ENCODE assay signal across 11 mouse cellular contexts in the genomic region with DNA sequence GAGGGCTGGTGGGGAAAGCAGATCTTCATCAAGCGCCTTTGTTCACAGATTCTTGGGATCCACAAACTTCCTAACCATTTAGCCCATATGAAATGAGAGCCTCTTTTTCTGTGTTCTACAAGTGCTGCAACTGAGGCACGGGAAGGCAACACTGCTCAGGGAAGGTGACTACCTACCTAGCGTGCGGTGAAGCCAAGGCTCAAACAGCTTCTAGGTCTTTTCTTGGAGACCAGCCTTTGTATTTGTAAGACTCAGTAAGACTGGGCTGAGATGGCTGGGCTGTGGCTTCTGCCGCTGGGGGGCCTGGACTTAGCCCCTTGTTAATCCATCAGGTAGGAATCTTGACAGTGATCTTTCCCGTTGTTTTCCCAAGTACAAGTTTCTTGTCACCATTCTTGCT. TPM values are rescaled to one million over a fixed set of nuclear protein-coding genes. Genes with fewer than 3 reads are reported as not detected.
DNase-seq lines count a peak whose midpoint lies in the region; ATAC-seq and TF ChIP-seq lines count a peak whose summit lies in the region.
"Had no signal": no experiment of that assay in that cellular context is flagged by ENCODE, and none has a peak within 500 bp of the region (broad histone marks: within the 10 kb centered on the region; RNA-seq: fewer than 3 reads in every experiment).

No protein-coding gene starts in this region.

- H3K4me3 ChIP-seq in forebrain, embryonic 10.5 days: no peak overlapping the region
- no peak overlapping the region for H3K4me3 ChIP-seq in forebrain, embryonic 12.5 days (replicated peaks)
- H3K4me3 ChIP-seq in kidney, postnatal 0 days (replicated peaks; ENCODE audit: low read depth, low read length): peak overlapping the region; percentile 44; the same call in 1 of the 2 replicates
- peak overlapping the region; percentile 55 for H3K4me3 ChIP-seq in hindbrain, embryonic 15.5 days
- H3K4me3 ChIP-seq in neural tube, embryonic 15.5 days (replicated peaks): peak overlapping the region; percentile 58

- no peaks in the 10 kb centered on the region for H3K36me3 ChIP-seq in forebrain, embryonic 10.5 days (replicated peaks)
- H3K36me3 ChIP-seq in forebrain, embryonic 12.5 days (replicated peaks): no peaks in the 10 kb centered on the region
- H3K36me3 ChIP-seq in kidney, postnatal 0 days (ENCODE audit: insufficient read depth, low read length): no peaks in the 10 kb centered on the region
- no peaks in the 10 kb centered on the region for H3K36me3 ChIP-seq in hindbrain, embryonic 15.5 days
- no peaks in the 10 kb centered on the region for H3K36me3 ChIP-seq in neural tube, embryonic 15.5 days

- no peak for TF ChIP-seq CTCF in kidney, postnatal 0 days (IDR thresholded peaks at IDR 0.05; ENCODE audit: low read depth)

- no peak overlapping the region for H3K9ac ChIP-seq in forebrain, embryonic 12.5 days
- H3K9ac ChIP-seq in kidney, postnatal 0 days (ENCODE audit: low read depth, low read length): no peak overlapping the region
- H3K9ac ChIP-seq in hindbrain, embryonic 15.5 days: no peak overlapping the region
- H3K9ac ChIP-seq in neural tube, embryonic 15.5 days (replicated peaks): peak overlapping the region; percentile 74; the same call in 1 of the 2 replicates

- H3K9me3 ChIP-seq in forebrain, embryonic 10.5 days: no peaks in the 10 kb centered on the region
- no peaks in the 10 kb centered on the region for H3K9me3 ChIP-seq in forebrain, embryonic 12.5 days
- no peaks in the 10 kb centered on the region for H3K9me3 ChIP-seq in kidney, postnatal 0 days (replicated peaks; ENCODE audit: low read length)
- H3K9me3 ChIP-seq in hindbrain, embryonic 15.5 days: no peaks in the 10 kb centered on the region
- no peaks in the 10 kb centered on the region for H3K9me3 ChIP-seq in neural tube, embryonic 15.5 days (replicated peaks)

- DNase-seq in forebrain, embryonic 10.5 days (ENCODE audit: extremely low spot score, low spot score): peak; percentile 13
- no peak for DNase-seq in kidney, postnatal 0 days (ENCODE audit: low spot score)
- DNase-seq in kidney, postnatal 4 days: no peak
- DNase-seq in cerebellum, postnatal 25 days: no peak
- DNase-seq in ovary, postnatal 14 days (ENCODE audit: low spot score): no peak
- DNase-seq: cerebellum, adult 11 months; gastrocnemius, postnatal 36 days; lung, adult 2 months had no signal

- H3K27me3 ChIP-seq in forebrain, embryonic 10.5 days (ENCODE audit: poor library complexity, severe bottlenecking): peaks cover 37% of the 10 kb centered on the region
- peaks cover 17% of the 10 kb centered on the region; the same call in 1 of the 2 replicates for H3K27me3 ChIP-seq in forebrain, embryonic 12.5 days
- H3K27me3 ChIP-seq in kidney, postnatal 0 days (ENCODE audit: insufficient read depth, low read length): no peaks in the 10 kb centered on the region
- no peaks in the 10 kb centered on the region for H3K27me3 ChIP-seq in hindbrain, embryonic 15.5 days
- no peaks in the 10 kb centered on the region for H3K27me3 ChIP-seq in neural tube, embryonic 15.5 days (replicated peaks)

- H3K4me1 ChIP-seq in forebrain, embryonic 10.5 days: peaks cover 23% of the 10 kb centered on the region
- H3K4me1 ChIP-seq in forebrain, embryonic 12.5 days: peaks cover 12% of the 10 kb centered on the region
- H3K4me1 ChIP-seq in kidney, postnatal 0 days (replicated peaks; ENCODE audit: insufficient read depth, low read length): 0 out of 2 replicates have a peak, but pooled peaks cover 6% of the 10 kb centered on the region
- H3K4me1 ChIP-seq in hindbrain, embryonic 15.5 days (replicated peaks): peaks cover 14% of the 10 kb centered on the region
- H3K4me1 ChIP-seq in neural tube, embryonic 15.5 days: peaks cover 22% of the 10 kb centered on the region

- no peak overlapping the region for H3K4me2 ChIP-seq in forebrain, embryonic 12.5 days
- H3K4me2 ChIP-seq in kidney, postnatal 0 days (ENCODE audit: low read length): peak overlapping the region; percentile 77; the same call in 1 of the 2 replicates
- H3K4me2 ChIP-seq in hindbrain, embryonic 15.5 days: peak overlapping the region; percentile 82
- peak overlapping the region; percentile 83 for H3K4me2 ChIP-seq in neural tube, embryonic 15.5 days

- WGBS in forebrain, embryonic 10.5 days: 84% methylated on average over 6 of the region's 6 CpGs
- WGBS in forebrain, embryonic 12.5 days: 90% methylated on average over 6 of the region's 6 CpGs
- 87% methylated on average over 6 of the region's 6 CpGs for WGBS in kidney, postnatal 0 days
- 91% methylated on average over 6 of the region's 6 CpGs for WGBS in hindbrain, embryonic 15.5 days
- 94% methylated on average over 6 of the region's 6 CpGs for WGBS in neural tube, embryonic 15.5 days

- no peak for ATAC-seq in forebrain, embryonic 12.5 days (ENCODE audit: low FRiP score)
- no peak for ATAC-seq in kidney, postnatal 0 days (replicated peaks; ENCODE audit: low FRiP score, low read depth)
- ATAC-seq in hindbrain, embryonic 15.5 days (ENCODE audit: low FRiP score, low read depth): no peak
- no peak for ATAC-seq in neural tube, embryonic 15.5 days (ENCODE audit: low FRiP score)

- no peak overlapping the region for H3K27ac ChIP-seq in forebrain, embryonic 10.5 days
- H3K27ac ChIP-seq in forebrain, embryonic 12.5 days: no peak overlapping the region
- 0 out of 2 replicates have a peak overlapping the region, but pooled peaks have one; percentile 72 for H3K27ac ChIP-seq in kidney, postnatal 0 days
- H3K27ac ChIP-seq in hindbrain, embryonic 15.5 days (replicated peaks): no peak overlapping the region
- no peak overlapping the region for H3K27ac ChIP-seq in neural tube, embryonic 15.5 days (replicated peaks)

RNA-seq across cellular contexts. Expression of a gene that starts 1.2 kb away (rescaled TPM):
- 0.34 and 0.68 TPM in 2 replicates for polyA plus RNA-seq in forebrain, embryonic 10.5 days (2016; fragmentation: Nextera tagmentation; extraction: Ambion mirVana)
- polyA plus RNA-seq in forebrain, embryonic 12.5 days (2016; fragmentation: Nextera tagmentation; extraction: Ambion mirVana): 1.1 and 2.5 TPM in 2 replicates
- polyA plus RNA-seq in kidney, postnatal 0 days (2015; fragmentation: Nextera tagmentation; extraction: Ambion mirVana): 9.4 and 10.5 TPM in 2 replicates
- 27.5 and 28.4 TPM in 2 replicates for polyA plus RNA-seq in hindbrain, embryonic 15.5 days (2015; fragmentation: Nextera tagmentation; extraction: Ambion mirVana)
- polyA plus RNA-seq in neural tube, embryonic 15.5 days (2015; fragmentation: Nextera tagmentation; extraction: Ambion mirVana): 37.6 and 41.1 TPM in 2 replicates

RNA-seq across cellular contexts. Expression of a gene that starts 39.7 kb away (rescaled TPM):
- 38.1 and 39.5 TPM in 2 replicates for polyA plus RNA-seq in forebrain, embryonic 10.5 days (2016; fragmentation: Nextera tagmentation; extraction: Ambion mirVana)
- polyA plus RNA-seq in forebrain, embryonic 12.5 days (2016; fragmentation: Nextera tagmentation; extraction: Ambion mirVana): 44.6 and 49.1 TPM in 2 replicates
- 30.9 and 36.2 TPM in 2 replicates for polyA plus RNA-seq in kidney, postnatal 0 days (2015; fragmentation: Nextera tagmentation; extraction: Ambion mirVana)
- polyA plus RNA-seq in hindbrain, embryonic 15.5 days (2015; fragmentation: Nextera tagmentation; extraction: Ambion mirVana): 32.0 and 34.0 TPM in 2 replicates
- 27.9 and 28.9 TPM in 2 replicates for polyA plus RNA-seq in neural tube, embryonic 15.5 days (2015; fragmentation: Nextera tagmentation; extraction: Ambion mirVana)

Comparison
In these comparisons a context has a peak if more than half of its experiments do, and no peak if none do; other contexts are left out.
1. H3K4me3 ChIP-seq: peak in kidney, postnatal 0 days (single experiment), hindbrain, embryonic 15.5 days (single experiment) and neural tube, embryonic 15.5 days (single experiment); none in forebrain, embryonic 10.5 days (single experiment) and forebrain, embryonic 12.5 days (single experiment).